Mouse (Mus musculus): Measurements from ENCODE around the gene Supt4a. TPM values are rescaled to one million over a fixed set of nuclear protein-coding genes. Genes with fewer than 3 reads are reported as not detected.

Gene Supt4a
- polyA plus RNA-seq, 1 experiment from 2014 or later: 158 TPM

GRCm38 (mm10) chr11:87727021-87727420, 10.3 kb upstream of the Supt4a start:
- Histone ChIP-seq H3K9ac (no peak overlapping the region), H3K27ac (peak overlapping the region; percentile 80; the same call in 1 of the 2 replicates), H3K9me3 (no peaks in the 10 kb centered on the region), H3K27me3 (no peaks in the 10 kb centered on the region; the same call in 1 of the 2 replicates), H3K4me2 (replicated peaks) (no peak overlapping the region), H3K36me3 (no peaks in the 10 kb centered on the region), H3K4me3 (no peak overlapping the region), H3K4me1 (peaks cover 15% of the 10 kb centered on the region)
- 55% methylated on average over 11 of the region's 11 CpGs for WGBS
- no peak for ATAC-seq (ENCODE audit: insufficient number of reproducible peaks, insufficient read depth, low FRiP score, low TSS enrichment)

DNA sequence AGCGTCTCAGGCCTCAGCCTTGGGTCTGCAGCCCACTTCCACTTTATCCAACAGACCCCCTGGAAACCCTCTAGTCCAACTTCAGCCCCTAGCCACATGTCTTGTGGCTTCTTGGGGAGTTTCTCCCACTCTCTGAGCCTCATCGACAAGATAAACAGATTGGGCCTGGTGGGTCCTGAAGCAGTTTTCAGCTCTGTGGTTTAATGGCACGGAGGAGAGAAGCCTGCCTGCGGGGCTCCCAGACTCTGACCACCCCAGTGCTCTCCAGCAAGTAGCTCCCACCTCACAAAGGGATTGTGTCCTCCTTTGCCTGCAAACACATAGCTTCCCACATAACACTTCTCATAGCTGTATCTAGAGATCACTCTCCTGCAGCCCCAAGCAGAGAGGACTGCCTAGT, 9.9 kb upstream of the Supt4a start:
- Histone ChIP-seq H3K36me3 (no peaks in the 10 kb centered on the region), H3K9me3 (no peaks in the 10 kb centered on the region), H3K4me1 (peaks cover 15% of the 10 kb centered on the region), H3K27me3 (no peaks in the 10 kb centered on the region; the same call in 1 of the 2 replicates), H3K4me3 (no peak overlapping the region), H3K9ac (no peak overlapping the region), H3K27ac (no peak overlapping the region), H3K4me2 (replicated peaks) (no peak overlapping the region)
- 54% methylated on average over 4 of the region's 4 CpGs for WGBS
- no peak for ATAC-seq (ENCODE audit: insufficient number of reproducible peaks, insufficient read depth, low FRiP score, low TSS enrichment)

DNA sequence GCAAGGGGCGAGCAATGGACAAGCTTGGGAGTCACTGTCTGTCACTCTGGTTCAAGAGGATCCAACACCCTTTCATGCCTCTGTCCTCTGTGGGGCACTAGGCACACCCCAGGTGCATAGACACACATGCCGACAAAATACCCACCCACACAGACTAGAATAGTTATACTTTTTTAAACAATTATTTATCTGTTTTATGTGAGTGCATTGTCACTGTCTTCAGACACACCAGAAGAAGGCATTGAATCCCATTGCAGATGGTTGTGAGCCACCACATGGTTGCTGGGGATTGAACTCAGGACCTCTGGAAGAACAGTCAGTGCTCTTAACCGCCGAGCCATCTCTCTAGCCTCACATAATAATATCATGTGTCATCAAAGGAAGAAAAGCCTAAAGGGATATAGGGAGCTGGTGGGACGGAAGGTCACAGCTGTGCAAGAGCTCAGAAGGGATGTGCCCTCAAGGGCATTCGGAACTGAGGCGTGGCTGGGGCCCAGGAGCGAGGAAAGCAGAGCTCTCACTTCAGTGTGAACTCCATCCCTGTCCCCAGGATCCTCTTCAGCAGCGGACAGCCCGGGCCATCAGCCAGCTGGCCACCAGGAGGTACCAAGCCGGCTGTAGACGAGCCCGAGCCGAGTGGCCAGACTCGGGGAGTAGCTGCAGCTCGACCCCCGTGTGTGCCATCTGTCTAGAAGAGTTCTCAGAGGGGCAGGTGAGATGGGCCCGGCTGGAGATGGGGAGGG, 8.3 kb upstream of the Supt4a start:
- Histone ChIP-seq H3K27me3 (no peaks in the 10 kb centered on the region; the same call in 1 of the 2 replicates), H3K27ac (no peak overlapping the region), H3K9me3 (no peaks in the 10 kb centered on the region), H3K4me2 (replicated peaks) (no peak overlapping the region), H3K4me1 (peaks cover 15% of the 10 kb centered on the region), H3K36me3 (no peaks in the 10 kb centered on the region), H3K9ac (no peak overlapping the region), H3K4me3 (no peak overlapping the region)
- no peak for ATAC-seq (ENCODE audit: insufficient number of reproducible peaks, insufficient read depth, low FRiP score, low TSS enrichment)
- WGBS: 64% methylated on average over 18 of the region's 18 CpGs

DNA sequence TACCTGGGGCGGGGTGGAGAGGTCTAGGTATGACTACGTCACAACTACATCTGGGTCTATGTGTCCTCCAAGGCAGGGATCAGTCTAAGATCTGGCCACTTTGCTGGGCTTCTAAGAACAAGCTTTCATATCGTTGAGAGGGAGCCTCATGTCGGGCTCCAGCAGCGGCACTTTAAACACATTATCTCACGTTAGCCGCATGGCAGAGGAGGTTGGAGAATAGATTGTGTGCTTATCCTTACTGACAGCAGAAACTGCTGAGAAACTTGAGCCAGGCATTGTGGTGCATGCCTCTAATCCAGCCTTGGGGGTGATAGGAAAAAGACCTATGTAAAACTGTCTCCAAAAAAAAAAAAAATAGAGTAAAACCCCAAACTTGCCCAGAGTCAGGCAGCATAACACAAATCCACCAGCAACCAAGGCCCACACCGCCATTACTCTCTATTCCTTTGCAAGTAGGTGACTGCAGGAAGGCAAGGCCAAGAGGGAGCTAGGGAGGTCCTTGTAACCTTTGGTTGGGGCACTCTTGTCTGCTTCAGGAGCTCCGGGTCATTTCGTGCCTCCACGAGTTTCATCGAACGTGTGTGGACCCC, 7.7 kb upstream of the Supt4a start:
- peaks cover 15% of the 10 kb centered on the region for H3K4me1 ChIP-seq

DNA sequence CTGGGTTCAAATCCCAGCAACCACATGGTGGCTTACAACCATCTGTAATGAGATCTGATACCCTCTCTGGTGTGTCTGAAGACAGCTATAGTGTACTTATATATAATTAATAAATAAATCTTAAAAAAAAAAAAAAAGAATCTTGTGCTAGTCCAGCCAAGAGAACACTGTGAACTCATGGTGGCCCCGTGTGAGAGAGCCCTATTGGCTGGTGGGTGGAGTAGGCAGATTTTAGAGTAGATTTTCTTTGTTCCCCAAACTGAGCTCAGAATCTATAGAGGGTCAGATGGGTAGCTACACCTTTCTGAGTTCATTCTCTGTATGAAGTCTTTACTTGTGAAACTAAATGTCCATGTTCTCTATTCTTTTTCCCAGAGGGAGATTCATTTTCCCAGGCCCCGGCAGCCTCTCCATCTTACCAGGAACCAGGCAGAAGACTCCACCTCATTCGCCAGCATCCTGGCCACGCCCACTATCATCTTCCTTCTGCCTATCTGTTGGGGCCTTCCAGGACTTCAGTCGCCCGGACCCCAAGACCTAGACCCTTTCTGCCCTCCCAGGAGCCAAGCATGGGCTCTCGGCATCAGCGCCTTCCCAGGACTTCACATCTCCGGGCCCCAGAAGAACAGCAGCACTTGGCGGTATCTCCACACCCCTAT, 6.6 kb upstream of the Supt4a start:
- Histone ChIP-seq H3K27ac (no peak overlapping the region), H3K9me3 (no peaks in the 10 kb centered on the region), H3K27me3 (no peaks in the 10 kb centered on the region; the same call in 1 of the 2 replicates), H3K9ac (no peak overlapping the region), H3K4me3 (no peak overlapping the region), H3K36me3 (no peaks in the 10 kb centered on the region), H3K4me1 (peaks cover 10% of the 10 kb centered on the region), H3K4me2 (replicated peaks) (no peak overlapping the region)
- WGBS: 69% methylated on average over 10 of the region's 10 CpGs
- ATAC-seq (ENCODE audit: insufficient number of reproducible peaks, insufficient read depth, low FRiP score, low TSS enrichment): no peak

More for the DNA sequence above, 7.7 kb upstream of the Supt4a start:
- Histone ChIP-seq H3K27me3 (no peaks in the 10 kb centered on the region; the same call in 1 of the 2 replicates), H3K9me3 (no peaks in the 10 kb centered on the region), H3K4me2 (replicated peaks) (no peak overlapping the region), H3K4me3 (no peak overlapping the region), H3K36me3 (no peaks in the 10 kb centered on the region), H3K9ac (no peak overlapping the region), H3K27ac (no peak overlapping the region)
- 83% methylated on average over 13 of the region's 13 CpGs for WGBS
- ATAC-seq (ENCODE audit: insufficient number of reproducible peaks, insufficient read depth, low FRiP score, low TSS enrichment): no peak

- ATAC-seq (ENCODE audit: insufficient number of reproducible peaks, insufficient read depth, low FRiP score, low TSS enrichment): no peak
- H3K4me3 ChIP-seq: 0 out of 2 replicates have a peak overlapping the region, but pooled peaks have one; percentile 12
- peaks cover 6% of the 10 kb centered on the region; the same call in 1 of the 2 replicates for H3K4me1 ChIP-seq
- no peaks in the 10 kb centered on the region for H3K9me3 ChIP-seq
- H3K27ac ChIP-seq: no peak overlapping the region
- H3K9ac ChIP-seq: peak overlapping the region; percentile 38; the same call in 1 of the 2 replicates
- no peaks in the 10 kb centered on the region for H3K27me3 ChIP-seq
- peaks cover 2% of the 10 kb centered on the region; the same call in 1 of the 2 replicates for H3K36me3 ChIP-seq
- H3K4me2 ChIP-seq (replicated peaks): peak overlapping the region; percentile 36
- whole genome bisulfite sequencing: 51% methylated on average over 5 of the region's 5 CpGs
Measured at GRCm38 (mm10) chr11:87734346-87734745, 3.0 kb upstream of the Supt4a start.

DNA sequence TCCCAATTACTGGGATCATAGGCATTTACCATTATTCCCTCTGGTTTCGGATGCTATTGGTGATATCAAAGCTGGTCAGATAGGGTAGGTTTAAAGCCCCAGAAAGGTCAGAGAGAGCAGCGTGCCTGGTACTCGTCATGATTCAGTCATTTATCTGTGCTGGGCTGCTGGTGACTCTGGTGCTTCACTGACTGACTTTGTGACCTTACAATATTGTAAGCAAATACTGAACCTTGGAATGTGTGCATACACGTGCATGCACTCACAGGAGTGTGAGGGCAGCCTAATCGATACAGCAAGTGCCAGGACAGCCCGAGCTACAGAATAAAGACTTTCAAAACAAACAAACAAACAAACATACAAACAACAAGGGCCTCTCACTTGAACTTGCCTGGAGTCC, 1.7 kb upstream of the Supt4a start:
- ATAC-seq (ENCODE audit: insufficient number of reproducible peaks, insufficient read depth, low FRiP score, low TSS enrichment): no peak
- 0 out of 2 replicates have a peak overlapping the region, but pooled peaks have one; percentile 89 for H3K27ac ChIP-seq
- H3K4me3 ChIP-seq: no peak overlapping the region
- no peak overlapping the region for H3K9ac ChIP-seq
- 85% methylated on average over 6 of the region's 6 CpGs for WGBS
- no peaks in the 10 kb centered on the region for H3K9me3 ChIP-seq
- no peaks in the 10 kb centered on the region for H3K27me3 ChIP-seq
- peaks cover 15% of the 10 kb centered on the region for H3K36me3 ChIP-seq
- no peak overlapping the region for H3K4me2 ChIP-seq (replicated peaks)
- peaks cover 6% of the 10 kb centered on the region; the same call in 1 of the 2 replicates for H3K4me1 ChIP-seq

DNA sequence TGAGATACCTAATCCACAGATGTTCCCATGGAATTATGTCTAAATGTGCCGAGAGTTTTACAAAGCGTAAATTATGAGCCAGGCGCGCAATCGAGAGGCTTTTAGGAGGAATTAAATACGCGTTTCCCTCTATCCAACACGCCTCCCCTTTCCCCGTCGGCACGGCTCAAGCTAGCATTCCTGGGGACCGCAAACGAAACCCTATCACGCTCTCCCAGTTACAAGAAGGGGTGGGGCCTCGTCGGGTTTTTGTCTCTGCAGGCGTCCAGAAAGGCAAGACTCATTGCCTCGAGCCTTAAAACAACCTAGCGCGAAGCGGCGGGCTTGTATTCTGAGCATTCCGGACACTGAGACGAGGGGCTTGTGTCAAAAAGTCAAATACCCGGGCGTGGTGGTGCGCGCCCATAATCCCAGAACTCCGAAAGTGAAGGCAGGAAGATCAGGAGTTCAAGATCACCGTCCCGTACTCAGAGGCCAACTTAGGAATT, 661 bp upstream of the Supt4a start:
- Histone ChIP-seq H3K9me3 (no peaks in the 10 kb centered on the region), H3K27me3 (no peaks in the 10 kb centered on the region), H3K4me3 (peak overlapping the region; percentile 76), H3K4me1 (peaks cover 6% of the 10 kb centered on the region; the same call in 1 of the 2 replicates), H3K4me2 (replicated peaks) (peak overlapping the region; percentile 91), H3K27ac (peak overlapping the region; percentile 89), H3K36me3 (peaks cover 20% of the 10 kb centered on the region), H3K9ac (peak overlapping the region; percentile 54)
- peak; percentile 81 for ATAC-seq (ENCODE audit: insufficient number of reproducible peaks, insufficient read depth, low FRiP score, low TSS enrichment)
- whole genome bisulfite sequencing: under 1% methylated on average over 31 of the region's 31 CpGs

GRCm38 (mm10) chr11:87743691-87744090, 6.3 kb downstream of the Supt4a start:
- no peak for ATAC-seq (ENCODE audit: insufficient number of reproducible peaks, insufficient read depth, low FRiP score, low TSS enrichment)
- WGBS: 87% methylated on average over 3 of the region's 3 CpGs
- H3K36me3 ChIP-seq: peaks cover 53% of the 10 kb centered on the region

DNA sequence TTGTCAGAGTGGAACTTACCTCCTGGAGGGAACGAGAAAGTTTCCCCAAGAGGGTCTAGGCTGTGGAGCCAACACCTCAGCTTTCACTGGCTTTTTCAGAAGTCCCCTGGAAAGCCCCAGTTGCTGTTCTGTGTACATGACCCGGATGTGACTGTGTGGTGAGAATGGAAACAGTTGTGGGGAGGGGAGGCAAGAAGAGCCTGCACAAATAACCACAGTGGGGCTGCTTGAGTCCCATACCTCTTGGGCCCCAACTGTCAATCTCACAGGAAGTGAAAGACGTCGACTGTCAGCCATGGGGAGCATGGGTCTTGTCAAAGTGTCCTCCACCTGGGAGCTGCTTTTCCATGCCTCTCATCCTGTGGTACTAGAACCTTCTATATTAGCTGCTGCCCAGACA, 7.6 kb downstream of the Supt4a start:
- Histone ChIP-seq H3K9me3 (no peaks in the 10 kb centered on the region), H3K27me3 (no peaks in the 10 kb centered on the region), H3K27ac (no peak overlapping the region), H3K4me3 (no peak overlapping the region), H3K4me2 (replicated peaks) (no peak overlapping the region), H3K4me1 (no peaks in the 10 kb centered on the region; the same call in 1 of the 2 replicates), H3K9ac (no peak overlapping the region), H3K36me3 (peaks cover 45% of the 10 kb centered on the region)
- ATAC-seq (ENCODE audit: insufficient number of reproducible peaks, insufficient read depth, low FRiP score, low TSS enrichment): no peak
- 82% methylated on average over 4 of the region's 4 CpGs for WGBS

More at GRCm38 (mm10) chr11:87743691-87744090, 6.3 kb downstream of the Supt4a start:
- H3K9me3 ChIP-seq: no peaks in the 10 kb centered on the region
- H3K4me1 ChIP-seq: no peaks in the 10 kb centered on the region; the same call in 1 of the 2 replicates
- H3K27me3 ChIP-seq: no peaks in the 10 kb centered on the region
- no peak overlapping the region for H3K4me2 ChIP-seq (replicated peaks)
- no peak overlapping the region for H3K27ac ChIP-seq
- H3K4me3 ChIP-seq: no peak overlapping the region
- H3K9ac ChIP-seq: no peak overlapping the region

All from embryonic facial prominence, embryonic 12.5 days (tissue).